Mouse (Mus musculus) G1E (cell line): ENCODE data around the gene Pias4. TPM values are rescaled to one million over a fixed set of nuclear protein-coding genes. Genes with fewer than 3 reads are reported as not detected.
"Not testable (repeated sequence)": the region's sequence is repeated elsewhere in the genome, so short reads cannot be mapped to it uniquely, and the experiment has no call there.

Experiments used
- ATAC-seq: 2 replicates; pipeline ENCODE4 v1.8.0; 2016; ENCODE audit warnings: mild to moderate bottlenecking; ENCODE audit not compliant: insufficient number of reproducible peaks, poor library complexity, low FRiP score, severe bottlenecking; ENCODE audit errors: extremely low read depth
- DNase-seq: peaks from one replicate; pipeline ENCODE4 v3.0.0; 2012; ENCODE audit warnings: low spot score
- H3K27me3 ChIP-seq: 2 replicates; pipeline ENCODE4 v1.6.1; 2012; ENCODE audit warnings: mild to moderate bottlenecking, low read length, inconsistent platforms; ENCODE audit not compliant: insufficient read depth
- H3K36me3 ChIP-seq: replicated peaks from 2 replicates; pipeline ENCODE3; 2012; ENCODE audit warnings: mild to moderate bottlenecking, inconsistent platforms
- H3K4me1 ChIP-seq: 2 replicates; pipeline ENCODE4 v1.6.1; 2012; ENCODE audit warnings: low read depth, low read length, inconsistent platforms, mixed read lengths; ENCODE audit not compliant: insufficient read depth
- H3K4me3 ChIP-seq: 2 replicates; pipeline ENCODE4 v1.5.1; 2012; ENCODE audit warnings: low read depth, mild to moderate bottlenecking, inconsistent platforms, low read length, moderate library complexity, mixed read lengths
- H3K9me3 ChIP-seq: replicated peaks from 2 replicates; pipeline ENCODE4 v1.6.1; 2012; ENCODE audit warnings: inconsistent platforms
- CTCF ChIP-seq: IDR thresholded peaks from 2 replicates; pipeline ENCODE4 v1.5.1; 2012; ENCODE audit warnings: low read depth, low read length, inconsistent platforms, mixed read lengths
- GATA1 ChIP-seq: IDR thresholded peaks from 2 replicates; pipeline ENCODE4 v1.6.1; 2012; ENCODE audit warnings: borderline replicate concordance, low read length, inconsistent platforms, mixed read lengths
- GATA2 ChIP-seq: IDR thresholded peaks from 2 replicates; pipeline ENCODE4 v1.6.1; 2012; ENCODE audit warnings: low read depth, low read length, inconsistent platforms, borderline replicate concordance
- POLR2AphosphoS5 ChIP-seq: IDR thresholded peaks from 2 replicates; pipeline ENCODE4 v1.6.1; 2012; ENCODE audit warnings: low read depth, low read length, inconsistent platforms; ENCODE audit not compliant: insufficient replicate concordance
- TAL1 ChIP-seq: conservative IDR thresholded peaks from 2 replicates; pipeline ENCODE4 v1.6.1; 2012; ENCODE audit warnings: low read depth, low read length, inconsistent platforms, mixed read lengths
- polyA plus RNA-seq: library from polyadenylated mRNA; stranded (reverse); fragments of >175 nt; gene quantifications from 2 replicates; pipeline ENCODE4 v1.2.3, GENCODE M21; 2012
- total RNA-seq, 2 experiments: library from RNA; stranded (forward) in 1 of 2; stranded (reverse) in 1 of 2; fragments of 200-1000 nt in 1 of 2; fragments of >200 nt in 1 of 2; fragmentation: Nextera tagmentation in 1 of 2; gene quantifications; 2 replicates each; pipeline ENCODE4 v1.2.3; 2014 to 2017

The Pias4 gene
- total RNA-seq (2014; fragmentation: Nextera tagmentation), result 28.6 and 34.4 TPM in 2 replicates
- total RNA-seq (2017), result 21.2 and 24.8 TPM in 2 replicates
- polyA plus RNA-seq, result 62.7 and 70.5 TPM in 2 replicates

DNA sequence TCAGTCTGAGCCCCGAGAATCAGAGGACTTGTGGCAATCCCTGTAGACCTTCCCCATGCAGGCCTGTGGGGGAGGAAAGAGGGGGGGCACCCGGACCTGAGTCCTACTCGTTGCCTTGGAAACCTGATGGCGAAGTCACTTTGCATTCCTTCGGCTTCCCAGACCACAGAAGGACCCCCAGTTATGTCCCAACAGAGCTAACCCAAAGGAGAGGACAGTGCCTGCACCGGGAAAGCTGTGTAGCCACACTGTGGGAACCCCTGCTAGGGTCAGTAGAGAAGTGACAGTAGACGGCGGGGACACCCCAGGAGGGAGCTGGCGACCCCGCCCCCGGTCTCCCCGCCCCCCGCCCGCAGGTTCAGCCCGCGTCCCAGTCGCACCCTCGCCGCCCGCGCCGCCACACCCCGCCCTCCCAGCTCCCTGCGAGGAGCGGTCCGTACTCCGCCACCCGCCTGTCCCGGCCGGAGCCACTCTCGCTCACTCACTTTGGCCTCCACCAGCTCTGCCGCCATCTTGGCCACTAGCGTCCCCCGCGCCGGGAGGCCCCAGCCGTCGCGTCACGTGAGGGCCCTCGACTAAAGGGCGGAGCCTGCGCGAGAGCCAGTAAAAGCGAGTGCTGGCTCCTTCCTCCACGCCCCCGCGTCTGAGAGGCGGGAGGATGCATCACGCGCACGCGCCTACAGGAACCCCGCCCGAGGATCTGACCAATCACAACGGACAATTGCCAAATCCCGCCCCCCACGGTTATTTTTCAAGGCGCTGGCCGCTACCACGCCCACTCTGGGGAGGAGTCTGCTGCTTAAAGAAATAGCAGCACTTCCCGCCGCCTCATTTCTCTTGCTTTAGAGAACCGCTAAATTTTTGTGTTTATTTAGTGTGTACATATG lies at the start of gene Pias4:
Gene Pias4, minus strand, starts transcription at position 724 of the 887 bp plus-strand sequence.
- H3K4me3 ChIP-seq, result peak within 1 kb of the TSS; percentile 84
- peak; percentile 96 for DNase-seq
- H3K36me3 ChIP-seq, result peaks cover 37% of the 10 kb centered on the region
- H3K4me1 ChIP-seq, result peaks cover 55% of the 10 kb centered on the region
- no peaks in the 10 kb centered on the region for H3K9me3 ChIP-seq
- ATAC-seq, result peak; percentile 91
- H3K27me3 ChIP-seq, result no peaks in the 10 kb centered on the region
- TF ChIP-seq TAL1, result no peak
- TF ChIP-seq GATA1, result no peak
- no peak for TF ChIP-seq CTCF
- TF ChIP-seq POLR2AphosphoS5, result no peak
- TF ChIP-seq GATA2, result no peak

GRCm38 (mm10) chr10:81217267-81217666 lies 49.5 kb upstream of the Pias4 start:
- ATAC-seq, DNase-seq, H3K36me3 ChIP-seq, H3K9me3 ChIP-seq, H3K4me3 ChIP-seq: not testable (repeated sequence)
- Histone ChIP-seq H3K27me3 (peaks cover 45% of the 10 kb centered on the region), H3K4me1 (peaks cover 18% of the 10 kb centered on the region)
- TF ChIP-seq CTCF, result 0 out of 2 replicates have a peak, but pooled peaks have one; percentile 2

DNA sequence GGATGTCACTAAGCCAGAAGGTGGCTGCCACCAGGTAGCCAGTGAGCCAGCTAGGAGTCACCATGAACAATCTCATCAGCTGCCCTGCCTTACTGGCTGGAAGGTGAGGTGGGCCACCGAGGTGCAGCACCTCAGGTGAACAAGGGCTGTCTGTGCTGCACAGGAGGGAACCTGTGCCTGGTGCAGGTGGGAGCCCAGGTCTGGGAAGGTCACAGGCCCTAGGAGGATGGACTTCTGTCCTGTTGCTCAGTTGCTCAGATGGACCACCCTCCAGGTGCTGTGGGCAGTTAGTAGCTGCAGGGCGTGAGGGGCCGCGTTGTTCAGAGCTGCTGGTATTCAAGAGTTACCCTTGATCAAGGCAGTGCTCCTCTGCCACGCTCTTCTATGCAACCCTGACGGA lies 49.1 kb upstream of the Pias4 start:
- H3K4me3 ChIP-seq, result no peak overlapping the region
- no peak for TF ChIP-seq TAL1
- DNase-seq (no peak), ATAC-seq (no peak)
- H3K4me1 ChIP-seq, result peaks cover 17% of the 10 kb centered on the region
- H3K36me3 ChIP-seq, result no peaks in the 10 kb centered on the region
- peaks cover 46% of the 10 kb centered on the region for H3K27me3 ChIP-seq
- H3K9me3 ChIP-seq, result no peaks in the 10 kb centered on the region

GRCm38 (mm10) chr10:81216260-81216659 lies 48.5 kb upstream of the Pias4 start:
- no peak overlapping the region for H3K4me3 ChIP-seq
- TF ChIP-seq POLR2AphosphoS5, result no peak
- no peak for TF ChIP-seq GATA2
- no peak for TF ChIP-seq GATA1
- no peak for TF ChIP-seq CTCF
- no peak for TF ChIP-seq TAL1
- ATAC-seq (no peak), DNase-seq (no peak)
- H3K9me3 ChIP-seq, result no peaks in the 10 kb centered on the region
- H3K4me1 ChIP-seq, result peaks cover 12% of the 10 kb centered on the region
- H3K36me3 ChIP-seq, result no peaks in the 10 kb centered on the region
- peaks cover 46% of the 10 kb centered on the region for H3K27me3 ChIP-seq

DNA sequence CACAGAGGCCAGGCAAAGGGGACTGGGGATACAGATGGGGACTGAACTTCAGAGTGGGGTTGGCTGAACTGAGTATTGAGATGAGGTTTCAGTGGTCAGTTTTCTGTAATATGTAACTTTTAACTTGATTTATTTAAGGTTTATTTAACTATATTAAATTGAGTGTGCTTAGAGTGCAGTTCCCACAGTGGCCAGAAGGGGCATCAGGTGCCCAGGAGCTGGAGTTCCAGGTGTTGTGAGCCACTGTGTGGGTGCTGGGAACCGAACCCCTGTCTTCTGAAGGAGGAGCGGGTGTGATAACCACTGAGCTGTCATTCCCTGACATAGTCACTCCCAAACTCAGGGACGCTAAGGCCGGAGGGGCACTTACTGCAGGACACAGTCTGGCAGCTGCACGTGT lies 42.4 kb upstream of the Pias4 start:
- DNase-seq (no peak), ATAC-seq (no peak)
- H3K36me3 ChIP-seq, result no peaks in the 10 kb centered on the region
- H3K4me3 ChIP-seq, result no peak overlapping the region
- H3K27me3 ChIP-seq, result peaks cover 60% of the 10 kb centered on the region
- peaks cover 4% of the 10 kb centered on the region for H3K9me3 ChIP-seq
- H3K4me1 ChIP-seq, result no peaks in the 10 kb centered on the region
- TF ChIP-seq TAL1 (no peak), GATA2 (no peak), GATA1 (no peak), POLR2AphosphoS5 (no peak), CTCF (peak; percentile 20)

- no peaks in the 10 kb centered on the region for H3K9me3 ChIP-seq
- H3K4me3 ChIP-seq, result no peak overlapping the region
- ATAC-seq (no peak), DNase-seq (no peak)
- H3K27me3 ChIP-seq, result peaks cover 66% of the 10 kb centered on the region
- no peak for TF ChIP-seq CTCF
- H3K36me3 ChIP-seq, result no peaks in the 10 kb centered on the region
- peaks cover 16% of the 10 kb centered on the region for H3K4me1 ChIP-seq
These were observed 36.4 kb upstream of the Pias4 start for GRCm38 (mm10) chr10:81204137-81204536.
